Mouse (Mus musculus): ENCODE data around the gene Snrk.

DNA sequence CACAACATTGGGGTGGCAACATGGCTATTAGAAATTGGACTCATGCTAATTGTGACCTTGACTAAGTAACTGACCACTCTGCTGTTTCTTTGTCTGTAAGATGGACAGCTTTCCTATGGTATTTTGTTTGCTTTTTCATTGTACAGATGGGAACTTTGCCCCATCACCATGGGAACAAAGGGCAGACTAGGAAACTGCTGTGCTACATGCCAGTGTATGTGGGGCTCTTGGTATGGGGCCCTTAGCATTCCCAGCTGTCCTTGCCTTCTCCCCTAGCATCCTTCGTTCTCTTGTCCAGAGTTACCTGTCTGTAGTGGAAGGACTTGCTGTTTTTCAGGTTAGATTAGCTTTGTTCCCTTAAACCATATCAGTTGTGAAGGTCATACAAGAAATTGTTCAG, 20.9 kb downstream of the Snrk start:
- TF ChIP-seq CTCF (conservative IDR thresholded peaks at IDR 0.05; ENCODE audit: insufficient read depth, insufficient read length, low read depth, low read length) (no peak), POLR2A (IDR thresholded peaks at IDR 0.05; ENCODE audit: low read depth, low read length) (no peak)

Measured in kidney, adult 2 months (tissue).